Mouse (Mus musculus): ENCODE measurements around the gene Naa40. TPM values are rescaled to one million over a fixed set of nuclear protein-coding genes. Genes with fewer than 3 reads are reported as not detected.
A peak's percentile ranks its signal among the peaks of the same experiment; 100 is the strongest.

Naa40 gene
- polyA plus RNA-seq, 1 experiment from 2014 or later = 67.6 TPM

DNA sequence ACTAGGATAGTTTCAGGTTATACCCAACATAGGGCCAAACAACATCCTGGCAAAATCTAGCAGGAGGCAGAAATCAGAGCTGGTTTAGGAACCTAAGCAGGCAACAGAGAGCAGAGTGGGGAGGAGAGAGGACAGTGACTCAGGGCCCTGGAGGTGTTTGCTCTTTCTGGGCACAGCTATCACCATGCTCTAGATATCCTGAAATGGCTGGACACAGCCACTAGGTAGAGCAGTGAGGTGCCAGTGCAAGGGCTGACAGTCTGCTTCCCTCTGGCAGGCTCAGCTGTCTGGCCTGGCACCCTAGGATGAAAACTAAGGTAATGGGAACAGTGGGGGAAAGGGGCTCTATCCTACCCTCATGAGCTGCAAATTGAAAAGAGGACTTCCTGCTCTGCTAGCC lies 17.5 kb downstream of the Naa40 start:
- no peaks in the 10 kb centered on the region for H3K27me3 ChIP-seq (ENCODE audit: control insufficient read depth, insufficient read depth, low read length)
- H3K4me1 ChIP-seq (replicated peaks; ENCODE audit: control insufficient read depth, insufficient read depth, low read length) = no peaks in the 10 kb centered on the region
- H3K4me2 ChIP-seq (replicated peaks) = no peak overlapping the region
- ATAC-seq (ENCODE audit: low FRiP score) (no peak), DNase-seq (ENCODE audit: low spot score) (no peak)
- no peak overlapping the region for H3K4me3 ChIP-seq (replicated peaks; ENCODE audit: low read length)
- peaks cover 33% of the 10 kb centered on the region for H3K36me3 ChIP-seq (replicated peaks; ENCODE audit: control insufficient read depth, insufficient read depth)
- H3K9me3 ChIP-seq (ENCODE audit: control insufficient read depth, low read length) = no peaks in the 10 kb centered on the region
- no peak overlapping the region for H3K27ac ChIP-seq
- no peak overlapping the region for H3K9ac ChIP-seq

DNA sequence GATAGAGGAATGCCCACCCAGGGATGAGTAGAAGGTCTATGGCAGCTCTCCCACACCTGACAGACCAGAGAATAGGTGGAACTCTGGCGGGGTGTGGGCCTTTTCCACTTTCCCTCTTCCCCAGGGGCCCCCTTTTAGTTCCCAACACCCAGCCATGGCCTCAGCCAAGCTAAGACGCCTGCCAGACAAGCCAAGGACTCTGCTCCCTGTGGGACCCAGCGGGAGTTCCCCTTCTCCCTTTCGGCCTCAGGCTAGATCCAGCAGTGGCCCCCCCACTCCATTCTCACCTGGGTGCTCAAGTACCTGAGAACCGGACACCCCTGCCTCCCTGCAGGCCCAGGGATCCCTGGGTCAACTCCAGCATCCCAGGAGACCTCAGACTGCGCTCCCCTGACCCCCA lies 18.8 kb downstream of the Naa40 start:
- DNase-seq (ENCODE audit: low spot score) (no peak), ATAC-seq (ENCODE audit: low FRiP score) (no peak)
- no peak overlapping the region for H3K4me3 ChIP-seq (replicated peaks; ENCODE audit: low read length)
- WGBS = 85% methylated on average over 6 of the region's 6 CpGs
- H3K27me3 ChIP-seq (ENCODE audit: control insufficient read depth, insufficient read depth, low read length) = no peaks in the 10 kb centered on the region
- peaks cover 20% of the 10 kb centered on the region for H3K36me3 ChIP-seq (replicated peaks; ENCODE audit: control insufficient read depth, insufficient read depth)
- H3K4me1 ChIP-seq (replicated peaks; ENCODE audit: control insufficient read depth, insufficient read depth, low read length) = 0 out of 2 replicates have a peak, but pooled peaks cover 3% of the 10 kb centered on the region
- H3K27ac ChIP-seq = no peak overlapping the region
- H3K9me3 ChIP-seq (ENCODE audit: control insufficient read depth, low read length) = no peaks in the 10 kb centered on the region
- H3K9ac ChIP-seq = no peak overlapping the region
- H3K4me2 ChIP-seq (replicated peaks) = no peak overlapping the region

DNA sequence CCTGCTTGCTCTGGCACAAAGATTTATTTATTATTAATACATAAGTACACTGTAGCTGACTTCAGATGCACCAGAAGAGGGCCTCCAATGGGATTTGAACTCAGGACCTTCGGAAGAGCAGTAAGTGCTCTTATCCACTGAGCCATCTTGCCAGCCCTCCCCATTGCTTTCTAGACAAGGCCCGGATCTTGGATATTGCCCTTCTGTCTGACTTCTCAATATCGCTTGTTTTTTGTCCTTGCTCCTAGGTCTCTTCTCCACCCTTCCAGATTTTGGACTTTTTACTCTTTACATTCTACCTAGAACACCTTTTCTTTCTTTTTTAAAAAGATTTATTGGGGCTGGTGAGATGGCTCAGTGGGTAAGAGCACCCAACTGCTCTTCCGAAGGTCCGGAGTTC lies 22.2 kb downstream of the Naa40 start:
- H3K9ac ChIP-seq = no peak overlapping the region
- H3K4me3 ChIP-seq (replicated peaks; ENCODE audit: low read length) = no peak overlapping the region
- H3K9me3 ChIP-seq (ENCODE audit: control insufficient read depth, low read length) = no peaks in the 10 kb centered on the region
- H3K4me1 ChIP-seq (replicated peaks; ENCODE audit: control insufficient read depth, insufficient read depth, low read length) = peaks cover 20% of the 10 kb centered on the region
- H3K27me3 ChIP-seq (ENCODE audit: control insufficient read depth, insufficient read depth, low read length) = no peaks in the 10 kb centered on the region
- peaks cover 22% of the 10 kb centered on the region for H3K36me3 ChIP-seq (replicated peaks; ENCODE audit: control insufficient read depth, insufficient read depth)
- 95% methylated on average over 5 of the region's 5 CpGs for WGBS
- no peak overlapping the region for H3K4me2 ChIP-seq (replicated peaks)
- H3K27ac ChIP-seq = no peak overlapping the region
- DNase-seq (ENCODE audit: low spot score) (no peak), ATAC-seq (ENCODE audit: low FRiP score) (no peak)

DNA sequence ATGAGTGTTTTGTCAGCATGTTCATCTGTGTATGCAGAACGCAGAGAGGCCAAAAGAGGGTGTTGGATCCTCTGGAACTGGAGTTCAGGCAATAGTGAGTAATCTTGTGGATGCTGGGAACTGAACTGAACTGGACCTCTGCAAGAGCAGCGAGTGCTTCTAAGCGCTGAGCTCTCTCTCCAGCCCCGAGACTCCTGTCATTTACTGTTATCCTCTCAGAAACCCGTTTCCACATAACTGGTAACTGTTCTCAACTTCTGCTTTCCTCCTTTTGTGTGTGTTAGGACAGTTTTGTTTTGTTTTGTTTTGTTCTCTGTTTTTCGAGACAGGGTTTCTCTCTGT lies 23.1 kb downstream of the Naa40 start:
- Histone ChIP-seq H3K36me3 (replicated peaks; ENCODE audit: control insufficient read depth, insufficient read depth) (peaks cover 22% of the 10 kb centered on the region), H3K27ac (no peak overlapping the region), H3K4me2 (replicated peaks) (peak overlapping the region; percentile 78), H3K9me3 (ENCODE audit: control insufficient read depth, low read length) (no peaks in the 10 kb centered on the region), H3K4me3 (replicated peaks; ENCODE audit: low read length) (peak overlapping the region; percentile 68), H3K9ac (no peak overlapping the region), H3K27me3 (ENCODE audit: control insufficient read depth, insufficient read depth, low read length) (no peaks in the 10 kb centered on the region), H3K4me1 (replicated peaks; ENCODE audit: control insufficient read depth, insufficient read depth, low read length) (peaks cover 20% of the 10 kb centered on the region)
- WGBS = 9% methylated on average over 6 of the region's 6 CpGs
- no peak; the same call in 1 of the 2 replicates for ATAC-seq (ENCODE audit: low FRiP score)
- no peak for DNase-seq (ENCODE audit: low spot score)

DNA sequence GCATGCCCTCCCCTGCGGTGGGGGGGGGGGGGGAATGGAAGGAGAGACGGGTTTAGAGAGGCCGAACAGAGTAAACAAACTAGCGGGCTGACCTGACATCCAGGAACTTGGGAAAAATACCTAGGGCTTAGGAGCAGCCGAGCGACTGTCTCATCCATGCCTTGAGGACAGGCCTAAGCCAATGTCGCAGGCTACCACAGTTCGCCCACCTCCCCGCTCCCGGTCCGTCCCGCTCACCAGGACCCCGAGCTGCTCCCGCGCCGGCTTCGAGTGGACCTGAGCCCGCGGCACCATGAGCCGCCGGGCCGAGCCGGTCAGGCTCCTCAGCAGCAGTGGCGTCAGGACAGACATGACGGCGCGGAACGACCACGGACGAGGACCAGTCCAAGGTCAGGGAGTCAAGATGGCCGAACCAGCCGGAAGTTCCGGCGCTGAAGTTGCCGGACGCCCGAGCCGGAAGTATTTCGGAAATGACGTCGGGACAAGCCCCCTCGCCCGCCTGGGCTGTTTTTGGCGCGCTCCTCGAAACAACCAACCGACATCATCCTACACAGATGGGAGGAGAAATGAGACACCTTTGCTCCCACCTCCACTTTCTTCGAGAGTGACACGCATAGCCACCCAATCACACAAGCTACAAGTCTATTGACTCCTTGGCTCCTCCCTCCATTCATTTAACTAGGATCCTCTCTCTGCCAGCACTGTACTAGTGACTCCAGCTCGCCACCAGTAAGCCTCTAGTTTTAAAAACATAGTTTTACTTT lies 23.6 kb downstream of the Naa40 start, which contains the start of gene Cox8a:
Gene Cox8a, minus strand, starts transcription at position 455 of the 764 bp plus-strand sequence.
- Histone ChIP-seq H3K4me3 (replicated peaks; ENCODE audit: low read length) (peak within 1 kb of the TSS; percentile 68), H3K9ac (peak within 1 kb of the TSS; percentile 77), H3K36me3 (replicated peaks; ENCODE audit: control insufficient read depth, insufficient read depth) (peaks cover 23% of the 10 kb centered on the region), H3K4me2 (replicated peaks) (peak within 1 kb of the TSS; percentile 78), H3K27me3 (ENCODE audit: control insufficient read depth, insufficient read depth, low read length) (no peaks in the 10 kb centered on the region), H3K9me3 (ENCODE audit: control insufficient read depth, low read length) (no peaks in the 10 kb centered on the region), H3K4me1 (replicated peaks; ENCODE audit: control insufficient read depth, insufficient read depth, low read length) (peaks cover 20% of the 10 kb centered on the region), H3K27ac (peak within 1 kb of the TSS; percentile 83)
- DNase-seq (ENCODE audit: low spot score) (peak; percentile 96), ATAC-seq (ENCODE audit: low FRiP score) (peak; percentile 97)
- WGBS = 0% methylated on average over 49 of the region's 50 CpGs

DNA sequence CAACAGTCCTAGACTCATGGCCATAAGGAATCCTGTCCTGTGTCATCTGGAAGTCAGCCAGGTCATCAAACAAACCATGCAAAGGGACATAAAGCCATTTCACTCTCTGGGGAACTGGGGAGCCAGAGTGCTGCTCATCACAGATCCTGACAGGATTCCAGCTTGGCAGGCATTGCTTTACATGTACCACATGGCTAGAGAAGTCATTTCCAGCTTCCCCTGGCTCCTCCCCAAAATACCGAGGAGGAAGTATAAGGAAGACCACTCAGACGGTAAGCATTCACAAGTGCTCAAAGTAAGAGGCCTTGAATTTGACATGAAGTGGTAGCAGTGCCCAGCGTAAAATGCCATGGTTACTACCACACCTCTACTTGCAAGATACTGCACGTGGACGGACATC lies 26.5 kb downstream of the Naa40 start:
- H3K27me3 ChIP-seq (ENCODE audit: control insufficient read depth, insufficient read depth, low read length) = no peaks in the 10 kb centered on the region
- H3K4me3 ChIP-seq (replicated peaks; ENCODE audit: low read length) = no peak overlapping the region
- peaks cover 20% of the 10 kb centered on the region for H3K4me1 ChIP-seq (replicated peaks; ENCODE audit: control insufficient read depth, insufficient read depth, low read length)
- 95% methylated on average over 5 of the region's 5 CpGs for WGBS
- H3K9ac ChIP-seq = no peak overlapping the region
- DNase-seq (ENCODE audit: low spot score) (no peak), ATAC-seq (ENCODE audit: low FRiP score) (no peak)
- H3K9me3 ChIP-seq (ENCODE audit: control insufficient read depth, low read length) = no peaks in the 10 kb centered on the region
- H3K27ac ChIP-seq = no peak overlapping the region
- H3K4me2 ChIP-seq (replicated peaks) = no peak overlapping the region
- H3K36me3 ChIP-seq (replicated peaks; ENCODE audit: control insufficient read depth, insufficient read depth) = peaks cover 30% of the 10 kb centered on the region

DNA sequence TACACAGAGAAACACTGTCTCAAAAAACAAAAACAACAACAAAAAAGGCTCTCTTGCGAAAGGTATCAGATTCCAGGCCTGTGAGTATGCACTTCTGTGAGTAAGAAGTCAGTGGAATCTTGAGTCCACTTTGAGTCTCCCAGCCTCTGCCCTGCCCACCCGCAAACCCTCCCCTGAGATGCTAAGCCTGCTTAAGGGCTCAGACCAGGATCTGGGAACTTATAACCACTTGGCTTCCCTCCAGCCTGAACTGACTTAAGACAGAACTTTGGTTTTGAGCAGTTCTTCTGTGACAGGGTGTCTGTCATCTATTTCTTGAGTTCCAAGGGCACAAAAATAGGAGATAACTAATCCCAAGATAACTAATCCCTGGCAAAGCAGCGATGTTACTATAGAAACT lies 28.0 kb downstream of the Naa40 start:
- peaks cover 30% of the 10 kb centered on the region for H3K36me3 ChIP-seq (replicated peaks; ENCODE audit: control insufficient read depth, insufficient read depth)
- no peaks in the 10 kb centered on the region for H3K9me3 ChIP-seq (ENCODE audit: control insufficient read depth, low read length)
- no peak for DNase-seq (ENCODE audit: low spot score)
- H3K4me3 ChIP-seq (replicated peaks; ENCODE audit: low read length) = no peak overlapping the region
- WGBS = 91% methylated on average over 3 of the region's 3 CpGs
- no peak overlapping the region for H3K27ac ChIP-seq
- no peak overlapping the region for H3K9ac ChIP-seq
- no peak for ATAC-seq (ENCODE audit: low FRiP score)
- H3K4me2 ChIP-seq (replicated peaks) = no peak overlapping the region
- no peaks in the 10 kb centered on the region for H3K27me3 ChIP-seq (ENCODE audit: control insufficient read depth, insufficient read depth, low read length)
- H3K4me1 ChIP-seq (replicated peaks; ENCODE audit: control insufficient read depth, insufficient read depth, low read length) = peaks cover 19% of the 10 kb centered on the region

DNA sequence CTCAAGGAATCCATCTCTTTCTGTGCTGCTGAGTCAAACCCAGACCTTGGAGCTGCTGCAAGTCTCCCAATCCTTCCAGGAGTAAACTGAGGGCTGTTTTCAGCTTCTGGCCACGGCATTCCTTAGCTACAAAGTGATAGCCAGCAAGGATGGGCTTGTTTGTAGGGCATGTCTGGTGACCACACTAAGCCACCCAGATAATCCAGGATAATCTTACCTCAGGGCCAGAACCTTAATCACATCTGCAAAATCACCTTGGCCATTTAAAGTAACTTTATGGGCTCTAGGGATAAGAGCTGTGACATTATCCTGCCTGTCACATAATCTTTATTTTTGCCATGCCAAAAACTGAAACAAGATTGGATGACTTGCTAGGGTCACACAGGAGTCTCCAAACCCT lies 28.8 kb downstream of the Naa40 start:
- no peak overlapping the region for H3K4me2 ChIP-seq (replicated peaks)
- no peak for DNase-seq (ENCODE audit: low spot score)
- WGBS = 76% methylated on average over 1 of the region's 1 CpGs

DNA sequence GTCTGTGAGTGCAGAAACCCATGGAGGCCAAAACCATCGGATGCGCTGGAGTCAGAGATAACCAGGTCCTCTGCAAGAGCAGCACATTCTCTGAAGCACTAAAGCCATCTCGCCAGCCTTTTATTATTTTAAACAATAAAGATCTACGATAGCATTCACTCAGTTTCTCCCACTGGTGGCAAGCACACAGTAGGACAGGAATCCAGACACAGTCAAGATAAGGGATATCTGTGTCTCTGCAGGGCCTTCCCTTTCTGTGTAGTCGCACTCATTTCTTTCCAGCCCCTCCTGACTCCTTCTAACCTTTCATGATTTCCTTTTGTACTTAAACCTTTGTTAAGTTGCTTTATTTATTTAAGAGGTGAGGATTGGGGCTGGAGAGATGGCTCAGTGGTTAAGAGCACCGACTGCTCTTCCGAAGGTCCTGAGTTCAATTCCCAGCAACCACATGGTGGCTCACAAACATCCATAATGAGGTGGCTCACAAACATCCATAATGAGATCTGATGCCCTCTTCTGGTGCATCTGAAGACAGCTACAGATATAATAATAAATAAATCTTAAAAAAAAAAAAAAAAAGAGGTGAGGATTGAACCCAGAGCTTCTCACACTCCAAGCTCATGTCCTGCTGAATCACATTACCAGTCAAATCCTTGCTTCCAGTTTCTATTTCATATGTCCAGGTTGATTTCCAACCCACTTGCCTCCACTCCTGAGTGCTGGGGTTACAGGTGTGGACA lies 30.9 kb downstream of the Naa40 start:
- no peak overlapping the region for H3K4me2 ChIP-seq (replicated peaks)
- no peaks in the 10 kb centered on the region for H3K9me3 ChIP-seq (ENCODE audit: control insufficient read depth, low read length)
- H3K4me3 ChIP-seq (replicated peaks; ENCODE audit: low read length) = no peak overlapping the region
- H3K27ac ChIP-seq = no peak overlapping the region
- no peak for DNase-seq (ENCODE audit: low spot score)
- WGBS = 87% methylated on average over 7 of the region's 7 CpGs
- peaks cover 22% of the 10 kb centered on the region for H3K36me3 ChIP-seq (replicated peaks; ENCODE audit: control insufficient read depth, insufficient read depth)
- H3K9ac ChIP-seq = no peak overlapping the region
- ATAC-seq (ENCODE audit: low FRiP score) = no peak
- H3K27me3 ChIP-seq (ENCODE audit: control insufficient read depth, insufficient read depth, low read length) = no peaks in the 10 kb centered on the region
- peaks cover 5% of the 10 kb centered on the region for H3K4me1 ChIP-seq (replicated peaks; ENCODE audit: control insufficient read depth, insufficient read depth, low read length)

More for the DNA sequence above, 28.8 kb downstream of the Naa40 start:
- H3K27me3 ChIP-seq (ENCODE audit: control insufficient read depth, insufficient read depth, low read length) = no peaks in the 10 kb centered on the region
- H3K9me3 ChIP-seq (ENCODE audit: control insufficient read depth, low read length) = no peaks in the 10 kb centered on the region
- no peak overlapping the region for H3K27ac ChIP-seq
- H3K9ac ChIP-seq = no peak overlapping the region
- peaks cover 30% of the 10 kb centered on the region for H3K36me3 ChIP-seq (replicated peaks; ENCODE audit: control insufficient read depth, insufficient read depth)
- H3K4me1 ChIP-seq (replicated peaks; ENCODE audit: control insufficient read depth, insufficient read depth, low read length) = peaks cover 17% of the 10 kb centered on the region
- ATAC-seq (ENCODE audit: low FRiP score) = no peak
- H3K4me3 ChIP-seq (replicated peaks; ENCODE audit: low read length) = no peak overlapping the region

Data from hindbrain, embryonic 14.5 days (tissue).